Mouse (Mus musculus) lung, adult 2 months (tissue): ENCODE data around the gene Clptm1.

ENCODE experiments used
- CTCF ChIP-seq: fragments of 200-500 bp; IDR thresholded peaks from 2 replicates; pipeline ENCODE4 v1.5.1; 2011; ENCODE audit warnings: mild to moderate bottlenecking, low read length, control low read depth; ENCODE audit not compliant: insufficient read depth
- POLR2A ChIP-seq: fragments of 200-500 bp; IDR thresholded peaks from 2 replicates; pipeline ENCODE4 v1.6.1; 2011; ENCODE audit warnings: low read depth, mild to moderate bottlenecking, control low read depth, low read length, borderline replicate concordance; ENCODE audit errors: extremely low read depth

GRCm38 (mm10) chr7:19702859-19703555, 38.2 kb upstream of the Clptm1 start:
- TF ChIP-seq CTCF: no peak
- no peak for TF ChIP-seq POLR2A
